Mouse (Mus musculus) forebrain, embryonic 13.5 days (tissue): Measurements from ENCODE around the gene Gnao1. TPM values are rescaled to one million over a fixed set of nuclear protein-coding genes. Genes with fewer than 3 reads are reported as not detected.

Experiments
- ATAC-seq: fragments of 200-750 bp; cut with Nextera tagmentation; 2 replicates; pipeline ENCODE4 v1.8.0; 2017
- H3K27ac ChIP-seq: fragments of 300-500 bp; sonication (generic); 2 replicates; pipeline ENCODE4 v1.5.1; 2015; ENCODE audit warnings: inconsistent platforms, mild to moderate bottlenecking, moderate library complexity
- H3K27me3 ChIP-seq: fragments of 300-500 bp; sonication (generic); 2 replicates; pipeline ENCODE4 v1.6.1; 2015; ENCODE audit warnings: mild to moderate bottlenecking, inconsistent platforms
- H3K36me3 ChIP-seq: fragments of 300-500 bp; sonication (generic); 2 replicates; pipeline ENCODE4 v1.6.1; 2015; ENCODE audit warnings: mild to moderate bottlenecking, inconsistent platforms; ENCODE audit not compliant: poor library complexity, severe bottlenecking
- H3K4me1 ChIP-seq: fragments of 300-500 bp; sonication (generic); 2 replicates; pipeline ENCODE4 v1.6.1; 2015; ENCODE audit warnings: inconsistent platforms
- H3K4me2 ChIP-seq: fragments of 300-500 bp; sonication (generic); 2 replicates; pipeline ENCODE4 v1.6.1; 2015; ENCODE audit warnings: inconsistent platforms, mild to moderate bottlenecking, moderate library complexity
- H3K4me3 ChIP-seq: fragments of 300-500 bp; sonication (generic); 2 replicates; pipeline ENCODE4 v1.5.1; 2015; ENCODE audit warnings: mild to moderate bottlenecking, inconsistent platforms
- H3K9ac ChIP-seq: fragments of 300-500 bp; sonication (generic); 2 replicates; pipeline ENCODE4 v1.6.1; 2015; ENCODE audit warnings: mild to moderate bottlenecking, inconsistent platforms
- H3K9me3 ChIP-seq: fragments of 300-500 bp; sonication (generic); replicated peaks from 2 replicates; pipeline ENCODE4 v1.6.1; 2016; ENCODE audit warnings: inconsistent platforms
- WGBS: fragments of 180-500 bp; shearing (Covaris S2); methylation state at CpG from one replicate; pipeline ENCODE4 v1.1.7; 2015; 5-methylcytosine and 5-hydroxymethylcytosine counted together
- polyA plus RNA-seq: library from polyadenylated mRNA; unstranded; fragments of >200 nt; fragmentation: Nextera tagmentation; extraction: Ambion mirVana; gene quantifications from 2 replicates; pipeline ENCODE4 v1.2.1, GENCODE M21; 2015

The Gnao1 gene
- polyA plus RNA-seq, 1 experiment from 2014 or later = 86.2 TPM

DNA sequence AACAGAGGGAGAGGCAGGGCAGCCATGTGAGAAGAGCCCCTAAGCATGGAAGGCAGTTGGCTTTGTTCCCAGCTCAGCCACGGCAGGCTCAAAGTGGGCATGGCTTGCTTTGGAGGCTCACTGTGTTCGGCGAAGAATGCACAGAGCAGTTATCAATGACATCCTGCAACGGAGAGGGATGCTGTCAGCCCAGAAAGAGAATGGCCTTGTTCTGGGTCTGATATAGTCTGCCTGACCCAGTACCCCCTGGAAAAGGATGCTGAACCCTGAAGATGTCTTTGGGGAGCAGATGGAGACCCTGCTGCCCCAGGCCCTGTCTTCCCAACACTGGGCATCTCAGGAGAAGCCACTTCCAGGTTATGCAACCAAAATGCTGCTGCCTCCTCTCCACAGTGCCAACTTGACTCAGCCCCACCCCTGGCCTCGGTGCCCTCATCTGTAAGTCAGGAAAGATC lies 98.2 kb downstream of the Gnao1 start:
- Histone ChIP-seq H3K4me3 (no peak overlapping the region), H3K27ac (peak overlapping the region; percentile 85), H3K9me3 (no peaks in the 10 kb centered on the region), H3K36me3 (peaks cover 34% of the 10 kb centered on the region), H3K4me1 (peaks cover 62% of the 10 kb centered on the region), H3K4me2 (0 out of 2 replicates have a peak overlapping the region, but pooled peaks have one; percentile 5), H3K27me3 (no peaks in the 10 kb centered on the region), H3K9ac (peak overlapping the region; percentile 49)
- peak; percentile 68 for ATAC-seq
- WGBS = 23% methylated on average over 5 of the region's 5 CpGs

DNA sequence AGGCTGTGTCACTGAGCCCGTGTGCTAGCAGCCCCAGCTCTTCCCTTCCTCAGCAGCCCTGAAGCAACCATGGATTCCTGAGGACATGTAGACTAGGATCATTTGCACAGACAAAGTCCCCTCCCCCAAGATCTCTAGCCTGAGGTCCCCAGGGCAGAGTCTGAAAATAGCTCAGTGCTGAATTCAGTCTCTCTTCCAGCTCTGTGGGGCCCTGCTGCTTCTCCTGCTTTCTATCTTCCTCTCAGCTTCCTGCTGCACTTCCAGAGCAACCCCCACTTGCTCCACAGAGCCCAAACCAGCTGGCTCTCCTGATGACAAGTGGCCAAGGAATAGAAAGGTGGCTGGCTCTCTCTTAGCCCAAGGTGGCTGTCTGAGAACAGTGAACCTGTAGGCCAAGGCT lies 98.8 kb downstream of the Gnao1 start:
- Histone ChIP-seq H3K9me3 (no peaks in the 10 kb centered on the region), H3K4me1 (peaks cover 63% of the 10 kb centered on the region), H3K27me3 (no peaks in the 10 kb centered on the region), H3K4me3 (no peak overlapping the region), H3K36me3 (peaks cover 28% of the 10 kb centered on the region), H3K4me2 (0 out of 2 replicates have a peak overlapping the region, but pooled peaks have one; percentile 5), H3K9ac (peak overlapping the region; percentile 49), H3K27ac (peak overlapping the region; percentile 85)
- 36% methylated on average over 1 of the region's 1 CpGs for WGBS
- ATAC-seq = no peak

DNA sequence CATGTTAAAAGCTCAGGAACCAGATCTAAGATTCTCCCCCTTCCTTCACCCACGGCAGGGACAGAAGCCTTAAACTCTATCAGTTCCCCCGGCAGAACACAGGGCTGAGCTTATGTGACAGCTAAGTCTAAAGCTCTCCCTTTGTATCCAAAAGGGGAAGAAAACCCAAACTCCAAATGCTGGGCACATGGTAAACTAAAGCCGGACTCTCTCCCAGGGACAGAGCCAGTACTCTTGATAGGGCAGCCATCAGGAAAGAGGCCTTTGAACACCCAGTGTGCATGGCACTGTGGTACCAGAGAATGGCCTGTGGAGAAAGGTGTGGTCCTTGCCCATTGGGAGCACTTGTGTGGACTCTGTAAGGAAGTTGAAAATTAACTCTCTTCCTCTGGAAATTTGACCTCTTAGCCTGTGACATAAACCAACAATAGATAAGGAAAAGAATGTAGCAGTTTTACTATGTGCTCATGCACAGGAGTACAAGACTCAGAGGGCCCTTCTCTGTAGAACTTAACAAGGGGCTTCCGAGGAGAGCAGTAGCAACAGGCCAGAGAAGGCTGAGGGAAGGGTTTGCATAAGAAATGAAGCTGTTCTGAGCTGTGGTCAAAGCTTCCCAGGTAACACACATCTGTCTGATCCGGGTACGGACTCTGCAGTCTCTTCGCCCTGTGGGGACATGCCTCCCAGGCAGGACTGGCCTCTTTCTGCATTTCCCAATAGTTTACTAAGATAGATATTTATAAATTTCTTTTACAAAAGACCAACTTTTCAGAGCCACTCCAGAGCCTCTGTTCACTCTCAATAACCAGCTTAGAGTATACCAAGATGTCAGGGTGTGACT lies 102.2 kb downstream of the Gnao1 start:
- no peak for ATAC-seq

DNA sequence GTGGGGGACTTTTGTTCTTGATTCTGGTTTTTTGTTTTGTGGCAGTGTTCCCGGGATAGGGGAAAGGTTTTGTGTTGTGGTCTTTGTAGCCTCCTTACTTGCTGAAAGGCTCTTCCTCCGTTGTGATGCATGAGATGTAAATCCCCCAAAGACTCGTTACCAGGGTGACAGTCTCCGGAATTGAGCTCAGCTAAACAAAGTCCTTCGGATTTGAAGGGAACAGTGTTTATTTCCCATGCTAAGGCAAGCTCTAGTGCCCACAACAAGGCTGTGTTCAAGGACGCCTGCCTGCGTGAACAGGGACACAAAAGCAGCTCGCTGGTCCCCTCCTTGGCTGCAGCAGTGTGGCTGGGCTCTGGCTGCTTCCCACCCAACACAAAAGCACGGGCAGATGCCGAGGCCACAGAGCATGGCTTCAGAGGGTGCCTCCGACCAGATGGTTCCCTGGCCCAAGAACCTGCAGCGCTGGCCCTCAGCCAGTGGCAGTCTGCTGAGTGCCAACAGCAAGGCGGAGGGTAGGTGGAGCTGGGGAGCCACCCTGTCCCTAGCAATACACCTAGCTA lies 108.2 kb downstream of the Gnao1 start:
- H3K27me3 ChIP-seq = no peaks in the 10 kb centered on the region
- H3K27ac ChIP-seq = peak overlapping the region; percentile 94
- WGBS = 4% methylated on average over 13 of the region's 13 CpGs
- no peak overlapping the region for H3K4me3 ChIP-seq
- H3K36me3 ChIP-seq = no peaks in the 10 kb centered on the region
- peak; percentile 89 for ATAC-seq
- 0 out of 2 replicates have a peak overlapping the region, but pooled peaks have one; percentile 23 for H3K9ac ChIP-seq
- H3K4me1 ChIP-seq = peaks cover 84% of the 10 kb centered on the region
- peak overlapping the region; percentile 20 for H3K4me2 ChIP-seq
- H3K9me3 ChIP-seq = no peaks in the 10 kb centered on the region

More for the DNA sequence above, 102.2 kb downstream of the Gnao1 start:
- Histone ChIP-seq H3K9me3 (no peaks in the 10 kb centered on the region), H3K4me1 (peaks cover 72% of the 10 kb centered on the region), H3K27ac (0 out of 2 replicates have a peak overlapping the region, but pooled peaks have one; percentile 16), H3K9ac (no peak overlapping the region), H3K27me3 (no peaks in the 10 kb centered on the region), H3K36me3 (peaks cover 23% of the 10 kb centered on the region), H3K4me3 (no peak overlapping the region), H3K4me2 (no peak overlapping the region)
- 74% methylated on average over 7 of the region's 7 CpGs for WGBS

DNA sequence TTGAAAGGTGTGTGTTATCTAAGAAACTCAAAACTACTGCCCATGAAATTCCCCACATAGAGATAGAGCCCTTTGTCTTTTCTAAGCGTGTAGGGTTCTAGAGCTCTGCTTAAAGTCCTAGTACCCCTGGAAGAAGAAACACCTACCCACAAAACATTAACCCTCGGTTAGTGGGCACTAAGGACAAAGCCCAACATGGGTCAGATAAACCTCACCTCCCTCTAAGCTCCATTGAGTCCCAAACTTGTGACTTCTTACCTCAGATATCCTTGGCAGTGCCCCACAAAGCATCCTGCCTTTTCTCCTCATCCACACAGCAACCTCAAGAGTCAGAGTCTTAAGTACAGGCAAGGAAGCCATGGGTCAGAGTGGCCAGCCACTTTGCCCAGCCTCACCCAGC lies 108.8 kb downstream of the Gnao1 start:
- 51% methylated on average over 2 of the region's 2 CpGs for WGBS
- Histone ChIP-seq H3K9ac (peak overlapping the region; percentile 43; the same call in 1 of the 2 replicates), H3K36me3 (0 out of 2 replicates have a peak, but pooled peaks cover under 1% of the 10 kb centered on the region), H3K4me2 (peak overlapping the region; percentile 20; the same call in 1 of the 2 replicates), H3K9me3 (no peaks in the 10 kb centered on the region), H3K27me3 (no peaks in the 10 kb centered on the region), H3K4me1 (peaks cover 89% of the 10 kb centered on the region), H3K27ac (peak overlapping the region; percentile 94), H3K4me3 (no peak overlapping the region)
- no peak for ATAC-seq

DNA sequence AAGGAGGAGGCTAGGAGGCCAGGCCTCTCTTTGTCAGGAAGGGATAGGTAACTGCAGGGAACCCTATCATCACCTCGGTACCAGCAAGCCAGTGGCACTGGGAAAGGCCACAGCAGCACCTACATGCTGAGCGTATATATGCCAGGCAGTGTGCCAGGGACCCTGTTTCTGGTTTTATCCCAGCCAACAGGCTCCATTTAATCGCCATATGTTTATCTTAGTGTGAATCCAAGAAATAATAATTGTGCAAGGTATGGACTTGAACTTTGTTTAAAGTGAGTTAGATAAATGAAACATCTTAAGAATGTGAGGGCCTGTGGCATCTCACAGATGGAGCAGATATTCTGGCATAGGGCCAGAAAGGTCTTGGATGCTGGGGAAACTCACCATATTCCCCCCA lies 109.7 kb downstream of the Gnao1 start:
- Histone ChIP-seq H3K4me2 (no peak overlapping the region), H3K9ac (peak overlapping the region; percentile 43), H3K4me3 (no peak overlapping the region), H3K9me3 (no peaks in the 10 kb centered on the region), H3K27me3 (no peaks in the 10 kb centered on the region), H3K27ac (peak overlapping the region; percentile 94), H3K4me1 (peaks cover 97% of the 10 kb centered on the region), H3K36me3 (0 out of 2 replicates have a peak, but pooled peaks cover 6% of the 10 kb centered on the region)
- no peak for ATAC-seq
- 40% methylated on average over 3 of the region's 3 CpGs for WGBS

DNA sequence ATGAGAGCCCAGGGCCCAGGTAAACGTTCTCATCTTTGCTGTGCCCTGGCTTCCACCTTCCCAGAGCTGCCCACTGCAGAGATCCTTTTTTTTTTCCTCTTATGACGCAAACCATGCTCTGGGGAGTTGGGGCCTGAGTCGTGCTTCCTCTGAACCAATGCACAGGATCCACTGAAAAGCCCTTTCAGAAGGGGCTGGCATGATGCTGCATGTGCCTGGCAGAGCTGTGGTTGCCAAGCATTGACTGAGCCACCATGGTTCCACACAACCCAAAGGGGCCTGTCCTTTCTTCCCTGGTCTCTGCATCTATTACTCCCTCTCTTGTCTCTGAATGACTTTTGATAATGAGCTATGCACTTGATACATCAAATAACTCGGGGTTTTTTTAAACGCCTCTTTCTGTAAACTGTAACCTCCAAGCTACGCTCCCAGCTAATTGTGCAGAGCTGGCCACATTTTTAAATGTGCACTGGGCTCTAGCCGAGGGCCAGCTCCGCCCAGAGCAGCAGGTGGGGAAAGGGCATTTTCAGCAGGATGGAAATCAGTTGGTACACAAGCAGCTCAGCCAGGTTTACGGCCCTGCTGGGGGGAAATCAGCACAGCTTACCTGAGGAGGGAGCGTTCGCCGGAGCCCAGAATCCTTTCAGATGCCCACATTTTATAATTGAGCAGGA lies 110.3 kb downstream of the Gnao1 start:
- no peak overlapping the region for H3K4me3 ChIP-seq
- ATAC-seq = peak; percentile 28
- H3K27me3 ChIP-seq = no peaks in the 10 kb centered on the region
- H3K4me2 ChIP-seq = peak overlapping the region; percentile 13; the same call in 1 of the 2 replicates
- H3K9ac ChIP-seq = peak overlapping the region; percentile 43
- WGBS = 19% methylated on average over 12 of the region's 12 CpGs
- 0 out of 2 replicates have a peak, but pooled peaks cover 6% of the 10 kb centered on the region for H3K36me3 ChIP-seq
- H3K4me1 ChIP-seq = peaks cover 100% of the 10 kb centered on the region
- peak overlapping the region; percentile 94 for H3K27ac ChIP-seq
- H3K9me3 ChIP-seq = no peaks in the 10 kb centered on the region

DNA sequence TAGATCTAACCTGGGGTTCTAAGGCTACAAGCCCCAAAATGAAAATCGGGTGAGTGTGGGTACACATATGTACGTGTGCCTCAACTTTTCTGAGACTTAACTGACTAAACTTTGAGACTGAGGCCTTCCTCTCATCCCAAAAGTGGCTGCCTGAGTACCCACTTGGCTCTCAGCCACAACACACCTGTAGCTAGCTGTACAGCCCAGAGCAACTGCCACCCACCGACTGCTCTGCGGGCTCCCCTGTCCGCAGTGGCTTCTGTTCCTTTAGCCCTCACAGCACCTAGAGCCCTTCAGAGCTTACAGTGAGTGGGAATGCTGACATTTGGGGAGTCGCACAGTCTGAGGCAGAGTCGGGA lies 110.8 kb downstream of the Gnao1 start:
- 0 out of 2 replicates have a peak, but pooled peaks cover 6% of the 10 kb centered on the region for H3K36me3 ChIP-seq
- ATAC-seq = no peak
- H3K4me1 ChIP-seq = peaks cover 100% of the 10 kb centered on the region
- H3K27ac ChIP-seq = peak overlapping the region; percentile 94
- no peak overlapping the region for H3K4me3 ChIP-seq
- no peaks in the 10 kb centered on the region for H3K27me3 ChIP-seq
- no peaks in the 10 kb centered on the region for H3K9me3 ChIP-seq
- peak overlapping the region; percentile 32; the same call in 1 of the 2 replicates for H3K9ac ChIP-seq
- WGBS = 64% methylated on average over 7 of the region's 7 CpGs
- H3K4me2 ChIP-seq = peak overlapping the region; percentile 13; the same call in 1 of the 2 replicates

DNA sequence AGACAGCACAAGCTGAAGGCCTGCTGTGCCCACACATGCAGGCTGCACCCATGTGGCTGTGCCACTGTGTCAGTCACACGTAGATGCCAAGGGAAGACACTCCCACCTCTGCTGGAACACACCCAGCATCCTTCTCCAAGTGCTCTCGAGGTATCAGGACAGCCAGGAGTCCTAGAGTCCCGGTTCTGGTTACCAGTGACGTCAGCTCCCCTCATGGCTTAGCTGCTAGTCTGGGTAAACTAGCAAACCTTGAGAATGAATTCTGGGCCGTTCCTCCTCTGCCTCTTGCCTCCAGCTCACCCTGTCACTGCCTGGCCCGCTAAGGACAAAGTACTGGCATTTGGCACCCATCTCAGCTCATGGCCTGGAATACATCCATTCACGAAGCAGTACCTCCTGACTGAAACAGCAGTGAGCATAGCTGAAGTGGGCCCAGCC lies 114.2 kb downstream of the Gnao1 start:
- no peak overlapping the region for H3K4me2 ChIP-seq
- H3K9ac ChIP-seq = peak overlapping the region; percentile 45; the same call in 1 of the 2 replicates
- peaks cover 76% of the 10 kb centered on the region for H3K4me1 ChIP-seq
- no peaks in the 10 kb centered on the region for H3K27me3 ChIP-seq
- H3K9me3 ChIP-seq = 0 out of 2 replicates have a peak, but pooled peaks cover 4% of the 10 kb centered on the region
- H3K27ac ChIP-seq = no peak overlapping the region; the same call in 1 of the 2 replicates
- ATAC-seq = no peak
- H3K36me3 ChIP-seq = peaks cover 28% of the 10 kb centered on the region; the same call in 1 of the 2 replicates
- H3K4me3 ChIP-seq = no peak overlapping the region
- WGBS = 76% methylated on average over 7 of the region's 7 CpGs

DNA sequence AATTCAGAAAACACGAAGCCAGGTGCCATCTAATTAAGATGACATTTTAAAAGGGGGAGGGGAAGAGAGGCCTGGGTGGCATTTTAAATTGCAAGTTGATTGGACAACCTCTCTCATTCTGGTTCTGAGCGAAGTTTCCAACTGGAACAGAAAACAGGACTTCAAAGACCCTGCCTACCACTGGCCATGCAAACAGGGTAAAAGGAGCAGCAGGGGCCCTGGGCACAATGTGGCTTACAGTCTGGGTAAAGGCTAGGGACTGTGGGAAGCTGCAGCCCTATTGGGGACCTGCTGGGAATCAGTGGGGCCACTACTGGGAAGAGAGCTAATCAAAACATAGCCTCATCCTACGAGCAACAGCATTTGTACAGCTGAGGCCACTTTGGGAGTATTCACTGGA lies 115.7 kb downstream of the Gnao1 start:
- Histone ChIP-seq H3K27me3 (no peaks in the 10 kb centered on the region), H3K4me1 (peaks cover 66% of the 10 kb centered on the region), H3K27ac (peak overlapping the region; percentile 67), H3K4me2 (no peak overlapping the region), H3K4me3 (no peak overlapping the region), H3K36me3 (peaks cover 41% of the 10 kb centered on the region; the same call in 1 of the 2 replicates), H3K9ac (no peak overlapping the region), H3K9me3 (0 out of 2 replicates have a peak, but pooled peaks cover 4% of the 10 kb centered on the region)
- ATAC-seq = peak; percentile 36; the same call in 1 of the 2 replicates
- WGBS = 10% methylated on average over 3 of the region's 3 CpGs

DNA sequence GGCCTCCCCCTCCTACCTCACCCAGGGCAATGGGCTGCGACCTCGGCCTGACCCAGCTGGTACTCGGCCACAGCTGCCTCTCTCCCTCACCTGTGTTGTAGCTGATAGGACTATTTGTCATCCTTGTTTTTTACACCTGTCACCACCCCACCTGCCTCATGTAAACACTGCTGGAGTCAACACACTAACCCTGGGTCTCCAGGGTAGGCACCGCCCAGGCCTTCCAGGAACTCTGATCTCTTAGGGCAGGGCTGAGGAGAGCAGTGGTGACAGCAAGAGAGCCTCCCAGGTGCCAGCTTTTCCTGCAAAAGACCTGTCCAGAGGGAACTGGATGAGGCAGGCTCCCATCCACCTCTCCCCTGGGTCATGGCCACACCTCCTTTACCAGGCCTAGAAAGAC lies 119.5 kb downstream of the Gnao1 start:
- Histone ChIP-seq H3K27me3 (no peaks in the 10 kb centered on the region), H3K4me3 (no peak overlapping the region), H3K4me1 (peaks cover 55% of the 10 kb centered on the region), H3K36me3 (peaks cover 38% of the 10 kb centered on the region; the same call in 1 of the 2 replicates), H3K4me2 (no peak overlapping the region), H3K9ac (no peak overlapping the region), H3K9me3 (0 out of 2 replicates have a peak, but pooled peaks cover 4% of the 10 kb centered on the region), H3K27ac (no peak overlapping the region)
- WGBS = 98% methylated on average over 4 of the region's 4 CpGs
- ATAC-seq = no peak
